ENCODE assay signal across 22 mouse cellular contexts in genomic region chr14:60170845-60171610, GRCm38 (mm10). TPM values are rescaled to one million over a fixed set of nuclear protein-coding genes. Genes with fewer than 3 reads are reported as not detected.
DNase-seq lines count a peak whose midpoint lies in the region; ATAC-seq and TF ChIP-seq lines count a peak whose summit lies in the region.
"Had no signal": no experiment of that assay in that cellular context is flagged by ENCODE, and none has a peak within 500 bp of the region (broad histone marks: within the 10 kb centered on the region; RNA-seq: fewer than 3 reads in every experiment).

No protein-coding gene starts in this region.

- H3K4me3 ChIP-seq in intestine, embryonic 15.5 days (replicated peaks), result no peak overlapping the region
- H3K4me3 ChIP-seq in small intestine, adult 2 months (ENCODE audit: low read depth, low read length), result no peak overlapping the region
- no peak overlapping the region for H3K4me3 ChIP-seq in neural tube, embryonic 15.5 days (replicated peaks)
- H3K4me3 ChIP-seq: embryonic facial prominence, embryonic 13.5 days; forebrain, embryonic 15.5 days; hindbrain, embryonic 12.5 days; layer of hippocampus, adult 2 months; limb, embryonic 10.5 days; midbrain, embryonic 15.5 days had no signal

- DNase-seq in gastrocnemius, postnatal 14 days, result peak; percentile 13
- DNase-seq in gastrocnemius, postnatal 4 days (ENCODE audit: low spot score in 2 of 2), result no peak
- peak; percentile 6 for DNase-seq in left cerebral cortex, postnatal 4 days
- no peak for DNase-seq in left cerebral cortex, postnatal 14 days (ENCODE audit: low spot score in 2 of 2)
- DNase-seq: adrenal gland, postnatal 25 days; cerebellum, adult 11 months; cerebellum, postnatal 10 days; heart, postnatal 10 days; liver, postnatal 0 days; lung, postnatal 10 days; thymus, postnatal 14 days had no signal

- TF ChIP-seq CTCF in small intestine, adult 2 months (IDR thresholded peaks at IDR 0.05; ENCODE audit: extremely low read depth, insufficient read length, insufficient replicate concordance, low read depth, low read length), result no peak

- TF ChIP-seq POLR2A in small intestine, adult 2 months (IDR thresholded peaks at IDR 0.05; ENCODE audit: low read depth, low read length), result no peak

- H3K27me3 ChIP-seq in intestine, embryonic 15.5 days (replicated peaks), result no peaks in the 10 kb centered on the region
- no peaks in the 10 kb centered on the region for H3K27me3 ChIP-seq in small intestine, adult 2 months (ENCODE audit: control insufficient read depth, insufficient read depth, low read length)
- H3K27me3 ChIP-seq in neural tube, embryonic 15.5 days (replicated peaks), result peaks cover 8% of the 10 kb centered on the region; the same call in 1 of the 2 replicates

- intact Hi-C loops in gastrocnemius, postnatal 14 days (cut with DNase I; ENCODE audit: low total_unique reads), result no loop called here
- intact Hi-C loops in left cerebral cortex, postnatal 4 days (cut with DNase I), result loop anchor here (10.0 kb wide), 1 partner anchor 86 kb away; no protein-coding TSS in a partner anchor
- intact Hi-C loops in left cerebral cortex, postnatal 14 days (cut with DNase I), result no loop called here

- WGBS in intestine, embryonic 15.5 days, result 47% methylated on average over 16 of the region's 16 CpGs
- WGBS in small intestine, adult 2 months, result 29% methylated on average over 16 of the region's 16 CpGs
- 52% methylated on average over 16 of the region's 16 CpGs for WGBS in neural tube, embryonic 15.5 days

- H3K9ac ChIP-seq in intestine, embryonic 15.5 days, result no peak overlapping the region
- H3K9ac ChIP-seq in neural tube, embryonic 15.5 days (replicated peaks), result no peak overlapping the region
- H3K9ac ChIP-seq: embryonic facial prominence, embryonic 13.5 days; forebrain, embryonic 15.5 days; hindbrain, embryonic 12.5 days; liver, postnatal 0 days; midbrain, embryonic 15.5 days had no signal

- H3K9me3 ChIP-seq in intestine, embryonic 15.5 days, result no peaks in the 10 kb centered on the region
- H3K9me3 ChIP-seq in neural tube, embryonic 15.5 days (replicated peaks), result no peaks in the 10 kb centered on the region
- H3K9me3 ChIP-seq: embryonic facial prominence, embryonic 13.5 days; forebrain, embryonic 15.5 days; G1E; hindbrain, embryonic 12.5 days; limb, embryonic 10.5 days; midbrain, embryonic 15.5 days had no signal

- no peaks in the 10 kb centered on the region for H3K36me3 ChIP-seq in intestine, embryonic 15.5 days
- H3K36me3 ChIP-seq in small intestine, adult 2 months (ENCODE audit: control insufficient read depth, insufficient read depth, low read length), result no peaks in the 10 kb centered on the region
- no peaks in the 10 kb centered on the region for H3K36me3 ChIP-seq in neural tube, embryonic 15.5 days
- H3K36me3 ChIP-seq: embryonic facial prominence, embryonic 13.5 days; forebrain, embryonic 15.5 days; G1E; hindbrain, embryonic 12.5 days; limb, embryonic 10.5 days; midbrain, embryonic 15.5 days had no signal

- H3K4me1 ChIP-seq in intestine, embryonic 15.5 days (replicated peaks), result peaks cover 3% of the 10 kb centered on the region; the same call in 1 of the 2 replicates
- H3K4me1 ChIP-seq in small intestine, adult 2 months (ENCODE audit: control insufficient read depth, insufficient read depth, insufficient read length, low read length), result peaks cover 26% of the 10 kb centered on the region; the same call in 1 of the 2 replicates
- H3K4me1 ChIP-seq in neural tube, embryonic 15.5 days, result peaks cover 19% of the 10 kb centered on the region
- H3K4me1 ChIP-seq: embryonic facial prominence, embryonic 13.5 days had no signal

- peak overlapping the region; percentile 78 for H3K27ac ChIP-seq in intestine, embryonic 15.5 days
- H3K27ac ChIP-seq in small intestine, adult 2 months (ENCODE audit: insufficient read depth, low read depth, low read length), result peak overlapping the region; percentile 74
- no peak overlapping the region for H3K27ac ChIP-seq in neural tube, embryonic 15.5 days (replicated peaks)
- H3K27ac ChIP-seq: embryonic facial prominence, embryonic 13.5 days; forebrain, embryonic 15.5 days; hindbrain, embryonic 12.5 days; layer of hippocampus, adult 2 months; limb, embryonic 10.5 days; midbrain, embryonic 15.5 days had no signal

- peak overlapping the region; percentile 43 for H3K4me2 ChIP-seq in intestine, embryonic 15.5 days (replicated peaks)
- no peak overlapping the region for H3K4me2 ChIP-seq in neural tube, embryonic 15.5 days
- H3K4me2 ChIP-seq: embryonic facial prominence, embryonic 13.5 days; forebrain, embryonic 15.5 days; hindbrain, embryonic 12.5 days; midbrain, embryonic 15.5 days had no signal

- peak; percentile 92 for ATAC-seq in intestine, embryonic 15.5 days
- ATAC-seq in neural tube, embryonic 15.5 days (ENCODE audit: low FRiP score), result no peak
- no peak for ATAC-seq in megakaryocyte-erythroid progenitor cell, adult 5-6 weeks (replicated peaks; ENCODE audit: low FRiP score, low TSS enrichment, poor library complexity, severe bottlenecking)
- ATAC-seq: forebrain, embryonic 15.5 days; liver, postnatal 0 days; midbrain, embryonic 15.5 days had no signal

RNA-seq across cellular contexts. Expression of gene Atp8a2, which starts 26.0 kb away (rescaled TPM):
- total RNA-seq in gastrocnemius, postnatal 14 days (2021), result 1 to 10 TPM in 1 of 2 experiments, under 1 TPM in 1; 0.93 to 1.8 TPM
- 1 to 10 TPM in 1 of 2 experiments, under 1 TPM in 1; 0.91 to 1.1 TPM for total RNA-seq in gastrocnemius, postnatal 4 days (2021)
- total RNA-seq in left cerebral cortex, postnatal 4 days (2021), result 10 to 100 TPM; 95.4 to 98.7 TPM
- total RNA-seq in left cerebral cortex, postnatal 14 days (2021), result 10 to 100 TPM; 79.0 to 85.3 TPM
- 7.0 and 9.2 TPM in 2 replicates for polyA plus RNA-seq in intestine, embryonic 15.5 days (2015; fragmentation: Nextera tagmentation; extraction: Ambion mirVana)
- polyA plus RNA-seq in small intestine, adult 2 months (2012; rRNA removed), result 2.5 and 3.7 TPM in 2 replicates
- polyA plus RNA-seq in neural tube, embryonic 15.5 days (2015; fragmentation: Nextera tagmentation; extraction: Ambion mirVana), result 35.4 and 46.8 TPM in 2 replicates
- total RNA-seq in megakaryocyte-erythroid progenitor cell, adult 5-6 weeks (2014; fragmentation: Nextera tagmentation), result 0.15 and 3.3 TPM in 2 replicates
- total RNA-seq in megakaryocyte-erythroid progenitor cell, adult 5-6 weeks (2017), result 0.04 TPM in 1 of 2 replicates, not detected in the other
- polyA plus RNA-seq: G1E had no signal

Comparison
In these comparisons a context has a peak if more than half of its experiments do, and no peak if none do; other contexts are left out.
1. DNase-seq: peak in gastrocnemius, postnatal 14 days (single experiment) and left cerebral cortex, postnatal 4 days (single experiment); none in gastrocnemius, postnatal 4 days (0 of 2) and left cerebral cortex, postnatal 14 days (0 of 2).
2. RNA of gene Atp8a2, which starts 26.0 kb away (total RNA-seq): 95.4 to 98.7 TPM in left cerebral cortex, postnatal 4 days and 79.0 to 85.3 TPM in left cerebral cortex, postnatal 14 days; 0.04 to 3.3 TPM in megakaryocyte-erythroid progenitor cell, adult 5-6 weeks, 0.93 to 1.8 TPM in gastrocnemius, postnatal 14 days and 0.91 to 1.1 TPM in gastrocnemius, postnatal 4 days; every median in the first group is over 10 times any median in the second.